Mouse (Mus musculus): ENCODE data around the gene Cltb.

Cltb gene

DNA sequence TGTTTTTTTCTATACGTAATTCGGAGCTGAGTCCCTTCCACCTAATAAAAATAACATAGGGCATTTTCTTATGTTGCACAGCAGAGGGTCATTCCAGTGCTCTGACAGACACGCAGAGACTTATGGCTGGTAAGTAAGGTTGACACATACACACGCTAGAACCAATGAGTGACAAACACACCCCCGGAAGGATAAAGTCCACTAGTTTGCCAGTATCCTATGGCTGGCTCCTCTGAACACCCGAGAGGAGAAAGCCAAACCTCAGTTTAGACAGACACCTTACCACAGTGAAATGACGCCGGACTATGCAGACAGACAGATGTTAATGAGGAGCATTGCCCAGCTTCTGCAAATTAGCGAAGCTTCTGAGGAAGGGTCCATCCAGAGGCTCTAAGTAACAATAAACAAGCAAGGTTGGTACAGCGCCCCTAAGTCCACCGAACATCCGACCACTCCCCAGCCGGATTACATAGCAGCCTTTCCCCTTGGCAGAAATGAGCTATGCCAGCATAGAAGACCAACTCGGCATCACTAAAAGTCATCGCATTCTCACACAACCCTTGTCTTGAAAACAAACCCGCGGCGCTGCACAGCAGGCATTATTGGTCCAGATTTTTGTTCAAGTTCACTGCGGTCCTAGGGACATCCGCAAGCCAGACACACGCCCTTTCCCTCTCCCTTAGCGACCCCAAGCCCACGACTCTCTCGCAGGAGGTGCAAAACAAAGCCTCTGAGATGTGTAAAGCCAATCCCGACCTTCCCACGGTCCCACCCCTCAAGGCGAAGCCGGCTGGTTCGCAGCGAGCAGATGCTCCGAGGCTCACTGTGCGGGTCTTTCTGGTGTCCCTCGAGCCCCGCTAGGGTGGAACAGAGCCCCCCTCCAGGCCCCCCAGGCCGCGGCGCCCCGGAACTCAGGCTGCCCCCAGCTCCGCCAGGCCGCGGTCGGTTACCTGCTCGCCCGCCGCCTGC, 46.6 kb downstream of the Cltb start:
- peak; percentile 17; the same call in 1 of the 2 replicates for ATAC-seq (ENCODE audit: low TSS enrichment)

DNA sequence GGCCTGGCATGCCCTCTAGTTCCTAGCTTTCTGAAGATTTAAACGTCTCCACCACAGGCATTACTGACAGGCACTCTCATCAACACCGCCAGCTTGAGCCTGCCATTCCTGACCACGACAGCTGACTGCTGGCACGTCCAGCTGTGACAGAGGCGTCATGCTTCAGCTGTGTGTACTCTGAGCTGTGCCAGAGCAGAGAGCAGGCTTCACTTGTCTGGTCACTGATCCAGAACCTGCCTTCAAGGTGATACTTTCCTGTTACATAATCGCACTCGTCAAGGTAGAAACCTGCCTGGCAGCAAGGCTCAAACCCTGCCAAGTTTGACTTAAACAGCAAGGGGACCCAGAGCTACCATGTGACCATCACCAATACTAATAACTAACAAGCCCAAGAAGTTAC, 48.6 kb downstream of the Cltb start:
- ATAC-seq (ENCODE audit: low TSS enrichment), result no peak

DNA sequence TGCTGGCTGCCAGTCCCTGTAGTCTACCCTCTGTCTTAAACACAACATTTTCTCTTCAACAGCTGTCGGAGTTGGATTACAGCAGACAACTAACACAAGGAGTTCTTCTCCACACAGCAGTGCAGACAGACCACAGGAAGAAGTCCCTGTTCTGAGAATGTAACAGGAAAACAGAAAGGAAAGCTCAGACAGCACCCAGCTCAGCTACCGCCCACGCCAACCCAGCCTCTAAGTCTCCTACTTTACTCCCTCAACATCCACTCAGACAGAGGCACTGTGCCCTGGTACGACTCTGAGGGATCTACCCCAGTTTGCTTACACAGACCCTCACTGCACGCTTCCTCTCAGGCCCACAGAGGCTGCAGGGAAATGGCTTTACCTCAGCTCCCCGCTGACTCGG, 50.5 kb downstream of the Cltb start:
- ATAC-seq (ENCODE audit: low TSS enrichment), result peak; percentile 46

DNA sequence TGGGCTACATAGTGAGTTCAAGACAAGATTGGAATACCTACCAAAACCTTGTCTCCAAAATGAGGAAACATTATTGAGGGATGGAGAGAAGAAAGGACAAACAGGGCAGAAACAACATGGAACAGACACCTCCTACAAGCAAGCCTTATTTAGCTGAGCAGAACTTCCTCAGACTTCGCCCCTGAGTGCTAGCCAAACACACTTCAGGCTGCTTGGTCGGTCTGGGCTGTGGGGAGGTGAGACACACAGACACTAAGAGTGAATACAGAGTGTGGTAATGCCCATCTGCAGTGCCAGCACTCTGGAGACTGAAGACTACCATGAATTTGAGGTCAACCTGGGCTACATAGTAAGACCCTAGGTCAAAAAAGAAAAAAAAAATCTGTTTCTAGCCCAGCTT, 51.5 kb downstream of the Cltb start:
- ATAC-seq (ENCODE audit: low TSS enrichment), result no peak

DNA sequence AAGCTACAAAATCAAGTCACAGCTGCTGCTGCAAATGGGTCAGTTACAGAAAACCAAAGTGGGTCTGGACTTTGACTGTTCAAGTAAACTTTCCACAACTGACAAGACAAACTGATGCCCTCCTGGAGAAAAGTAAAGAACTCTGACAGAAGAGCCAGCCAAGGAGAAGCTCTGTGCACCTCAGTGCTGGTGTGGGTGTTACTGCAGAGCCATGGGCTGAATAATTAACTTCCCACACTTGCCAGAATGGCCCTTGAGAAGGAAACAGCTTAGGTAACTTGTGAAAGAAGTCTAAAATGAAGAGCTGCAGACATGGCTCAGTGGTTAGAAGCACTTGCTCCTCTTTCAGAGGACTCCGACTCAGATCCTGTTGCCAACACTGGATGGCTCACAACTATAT, 53.5 kb downstream of the Cltb start:
- ATAC-seq (ENCODE audit: low TSS enrichment), result peak; percentile 60

DNA sequence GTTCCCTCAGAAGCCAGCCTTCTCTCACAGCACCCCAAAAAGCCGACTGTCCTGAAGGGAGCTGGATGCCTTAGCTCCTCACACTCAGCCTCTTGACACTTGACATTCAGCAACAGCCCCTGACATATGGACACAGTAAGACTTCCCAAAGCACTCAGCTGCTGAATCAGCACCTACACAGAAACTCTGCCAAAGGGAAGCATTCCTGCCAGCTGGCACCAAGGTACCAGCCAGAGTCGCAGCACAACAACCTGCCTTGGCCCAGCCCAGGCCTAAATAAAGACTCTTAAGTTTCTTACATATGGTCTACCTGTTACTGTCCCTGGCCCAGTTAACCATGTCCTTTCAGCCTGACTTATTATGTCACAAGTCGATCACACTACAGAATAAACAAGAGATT, 54.3 kb downstream of the Cltb start:
- ATAC-seq (ENCODE audit: low TSS enrichment), result no peak

DNA sequence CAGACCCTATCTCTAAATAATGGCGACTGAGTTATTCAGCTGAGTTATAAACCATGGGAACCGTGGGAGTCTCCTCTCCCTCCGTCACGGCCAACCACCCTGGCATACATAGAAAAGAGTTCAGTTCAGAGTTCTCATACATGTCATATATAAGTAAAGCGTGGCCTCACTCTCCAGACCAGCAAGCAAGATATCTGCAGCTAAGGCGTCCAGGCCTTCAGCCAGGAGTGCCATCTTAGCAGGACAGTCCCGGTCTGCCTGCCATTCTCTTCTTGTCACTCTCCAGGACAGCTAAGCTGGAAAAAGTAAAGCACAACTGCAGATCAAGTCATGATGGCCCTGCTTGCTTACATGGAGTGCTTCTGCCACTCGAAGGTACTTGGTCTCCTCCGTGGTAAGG, 55.0 kb downstream of the Cltb start:
- ATAC-seq (ENCODE audit: low TSS enrichment), result no peak

DNA sequence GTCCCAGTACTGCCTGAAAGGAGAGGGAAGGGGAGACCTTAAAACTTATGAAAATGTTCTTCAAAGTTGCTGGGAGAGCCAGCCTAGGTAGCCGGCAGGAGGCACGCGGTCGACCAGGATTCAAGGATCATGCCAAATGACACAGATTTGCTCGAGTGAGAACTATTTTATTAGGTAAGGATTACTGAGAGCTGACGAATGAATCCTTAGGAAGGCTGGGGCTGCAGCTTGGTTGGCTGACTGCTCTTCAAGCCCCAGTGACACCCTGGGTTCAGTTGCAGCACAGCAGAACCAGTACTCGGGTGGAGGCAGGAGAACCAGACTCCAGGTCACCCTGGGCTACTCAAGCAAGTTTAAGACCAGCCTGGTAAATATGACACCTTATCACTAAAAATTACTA, 63.1 kb downstream of the Cltb start:
- ATAC-seq (ENCODE audit: low TSS enrichment), result no peak

Measured in frontal cortex, adult (tissue).